Mouse (Mus musculus) CH12.LX (cell line): ENCODE data around the gene M6pr. TPM values are rescaled to one million over a fixed set of nuclear protein-coding genes. Genes with fewer than 3 reads are reported as not detected.
A peak's percentile ranks its signal among the peaks of the same experiment; 100 is the strongest.

Experiments
- DNase-seq: peaks from one replicate; pipeline ENCODE4 v3.0.0-alpha.2; 2013; ENCODE audit errors: extremely low read depth
- H3K27ac ChIP-seq: 2 replicates; pipeline ENCODE4 v1.5.1; 2012; ENCODE audit warnings: low read depth, mild to moderate bottlenecking, control low read depth, moderate library complexity; ENCODE audit not compliant: insufficient read depth
- H3K27me3 ChIP-seq: replicated peaks from 2 replicates; pipeline ENCODE3; 2012; ENCODE audit warnings: inconsistent platforms
- H3K36me3 ChIP-seq, 2 experiments: replicated peaks in 1 of 2; 2 replicates each; pipeline versions ENCODE3 to v1.6.1; 2012; ENCODE audit warnings: inconsistent platforms in 1 of 2, low read length in 1 of 2, mild to moderate bottlenecking in 1 of 2, mixed read lengths in 1 of 2, moderate library complexity in 1 of 2; ENCODE audit not compliant: control insufficient read depth in 1 of 2, insufficient read depth in 1 of 2
- H3K4me1 ChIP-seq, 2 experiments: 2 replicates each; pipeline ENCODE4 v1.6.1; 2012; ENCODE audit warnings: inconsistent platforms in 1 of 2, moderate library complexity in 1 of 2; ENCODE audit not compliant: insufficient read depth in 2 of 2, control insufficient read depth in 1 of 2
- H3K4me2 ChIP-seq: 2 replicates; pipeline ENCODE4 v1.6.1; 2012; ENCODE audit warnings: low read depth, mild to moderate bottlenecking, control low read depth; ENCODE audit not compliant: poor library complexity, insufficient read depth, severe bottlenecking
- H3K4me3 ChIP-seq, 3 experiments: fragments of 150-350 bp in 1 of 3; sonication (generic) in 1 of 3; replicated peaks in 1 of 3; 2 replicates each; pipeline versions ENCODE3 to v1.5.1; 2011 to 2012; ENCODE audit warnings: low read depth in 2 of 3, low read length in 2 of 3, mild to moderate bottlenecking in 2 of 3, moderate library complexity in 2 of 3, control low read depth in 1 of 3, improper control_type of control experiment in 1 of 3, inconsistent platforms in 1 of 3, mixed read lengths in 1 of 3; ENCODE audit not compliant: poor library complexity in 1 of 3
- H3K79me2 ChIP-seq: replicated peaks from 2 replicates; pipeline ENCODE4 v1.6.1; 2012; ENCODE audit warnings: mild to moderate bottlenecking, moderate library complexity; ENCODE audit not compliant: control insufficient read depth, poor library complexity, insufficient read depth, severe bottlenecking; ENCODE audit errors: extremely low read depth
- H3K9ac ChIP-seq: 2 replicates; pipeline ENCODE4 v1.6.1; 2012; ENCODE audit warnings: low read depth, mild to moderate bottlenecking, control low read depth, moderate library complexity; ENCODE audit not compliant: insufficient read depth
- H3K9me3 ChIP-seq: replicated peaks from 2 replicates; pipeline ENCODE3; 2012; ENCODE audit warnings: low read length, inconsistent platforms, mixed read lengths
- BHLHE40 ChIP-seq: IDR thresholded peaks from 2 replicates; pipeline ENCODE4 v1.6.1; 2011; ENCODE audit warnings: mild to moderate bottlenecking, low read depth, low read length, improper control_type of control experiment
- CHD1 ChIP-seq: IDR thresholded peaks from 2 replicates; pipeline ENCODE4 v1.6.1; 2012; ENCODE audit warnings: low read depth, low read length, improper control_type of control experiment, inconsistent platforms
- CHD2 ChIP-seq: IDR thresholded peaks from 2 replicates; pipeline ENCODE4 v1.6.1; 2011; ENCODE audit warnings: low read length, improper control_type of control experiment
- CTCF ChIP-seq, 2 experiments: IDR thresholded peaks in 1 of 2; conservative IDR thresholded peaks in 1 of 2; 2 replicates each; pipeline ENCODE4 v1.5.1; 2011 to 2012; ENCODE audit warnings: low read depth in 2 of 2, low read length in 2 of 2, improper control_type of control experiment in 1 of 2, inconsistent platforms in 1 of 2, mild to moderate bottlenecking in 1 of 2, moderate library complexity in 1 of 2
- E2F4 ChIP-seq: IDR thresholded peaks from 2 replicates; pipeline ENCODE4 v1.6.1; 2011; ENCODE audit warnings: low read depth, low read length, improper control_type of control experiment; ENCODE audit not compliant: insufficient replicate concordance
- ELF1 ChIP-seq: IDR thresholded peaks from 2 replicates; pipeline ENCODE4 v1.6.1; 2014; ENCODE audit warnings: low read depth, mild to moderate bottlenecking, inconsistent platforms, low read length, improper control_type of control experiment
- EP300 ChIP-seq: IDR thresholded peaks from 2 replicates; pipeline ENCODE4 v1.6.1; 2011; ENCODE audit warnings: low read length, improper control_type of control experiment
- ETS1 ChIP-seq: conservative IDR thresholded peaks from 2 replicates; pipeline ENCODE4 v1.6.1; 2012; ENCODE audit warnings: low read depth, mild to moderate bottlenecking, inconsistent platforms, low read length, improper control_type of control experiment, moderate library complexity
- GABPA ChIP-seq: IDR thresholded peaks from 2 replicates; pipeline ENCODE4 v1.6.1; 2012; ENCODE audit warnings: low read depth, low read length, improper control_type of control experiment, inconsistent platforms; ENCODE audit not compliant: insufficient replicate concordance
- HCFC1 ChIP-seq: IDR thresholded peaks from 2 replicates; pipeline ENCODE4 v1.6.1; 2012; ENCODE audit warnings: low read depth, mild to moderate bottlenecking, inconsistent platforms, low read length, improper control_type of control experiment
- IRF4 ChIP-seq: IDR thresholded peaks from 2 replicates; pipeline ENCODE4 v1.6.1; 2014; ENCODE audit warnings: low read depth, mild to moderate bottlenecking, inconsistent platforms, low read length, improper control_type of control experiment
- JUN ChIP-seq: IDR thresholded peaks from 2 replicates; pipeline ENCODE4 v1.6.1; 2011; ENCODE audit warnings: low read depth, mild to moderate bottlenecking, low read length, improper control_type of control experiment, moderate library complexity; ENCODE audit not compliant: insufficient read depth
- KAT2A ChIP-seq: IDR thresholded peaks from 2 replicates; pipeline ENCODE4 v1.6.1; 2012; ENCODE audit warnings: low read length, improper control_type of control experiment, inconsistent platforms; ENCODE audit not compliant: insufficient replicate concordance
- MAFK ChIP-seq: IDR thresholded peaks from 2 replicates; pipeline ENCODE4 v1.6.1; 2011; ENCODE audit warnings: low read length, improper control_type of control experiment; ENCODE audit not compliant: insufficient replicate concordance
- MAX ChIP-seq: IDR thresholded peaks from 2 replicates; pipeline ENCODE4 v1.6.1; 2011; ENCODE audit warnings: low read length, improper control_type of control experiment
- MAZ ChIP-seq: IDR thresholded peaks from 2 replicates; pipeline ENCODE4 v1.6.1; 2012; ENCODE audit warnings: low read depth, mild to moderate bottlenecking, inconsistent platforms, low read length, improper control_type of control experiment, moderate library complexity
- MEF2A ChIP-seq: IDR thresholded peaks from 2 replicates; pipeline ENCODE4 v1.6.1; 2014; ENCODE audit warnings: low read depth, mild to moderate bottlenecking, inconsistent platforms, low read length, improper control_type of control experiment, borderline replicate concordance
- MXI1 ChIP-seq: IDR thresholded peaks from 2 replicates; pipeline ENCODE4 v1.6.1; 2011; ENCODE audit warnings: mild to moderate bottlenecking, low read depth, low read length, improper control_type of control experiment
- MYC ChIP-seq: IDR thresholded peaks from 2 replicates; pipeline ENCODE4 v1.6.1; 2011; ENCODE audit warnings: low read depth, mild to moderate bottlenecking, improper control_type of control experiment, low read length
- NELFE ChIP-seq: IDR thresholded peaks from 2 replicates; pipeline ENCODE4 v1.6.1; 2011; ENCODE audit warnings: low read depth, low read length, improper control_type of control experiment
- NRF1 ChIP-seq: IDR thresholded peaks from 2 replicates; pipeline ENCODE4 v1.6.1; 2014; ENCODE audit warnings: low read depth, mild to moderate bottlenecking, inconsistent platforms, low read length, improper control_type of control experiment, moderate library complexity
- PAX5 ChIP-seq: IDR thresholded peaks from 2 replicates; pipeline ENCODE4 v1.6.1; 2012; ENCODE audit warnings: low read length, inconsistent platforms, mixed read lengths
- POLR2A ChIP-seq: IDR thresholded peaks from 2 replicates; pipeline ENCODE4 v1.6.1; 2011; ENCODE audit warnings: low read depth, mild to moderate bottlenecking, improper control_type of control experiment, low read length
- POLR2AphosphoS2 ChIP-seq: IDR thresholded peaks from 2 replicates; pipeline ENCODE4 v1.6.1; 2011; ENCODE audit warnings: low read depth, low read length, improper control_type of control experiment
- RAD21 ChIP-seq: IDR thresholded peaks from 2 replicates; pipeline ENCODE4 v1.6.1; 2011; ENCODE audit warnings: low read depth, mild to moderate bottlenecking, low read length, improper control_type of control experiment, moderate library complexity
- RCOR1 ChIP-seq: conservative IDR thresholded peaks from 2 replicates; pipeline ENCODE4 v1.6.1; 2012; ENCODE audit warnings: low read depth, mild to moderate bottlenecking, inconsistent platforms, low read length, improper control_type of control experiment
- SIN3A ChIP-seq: IDR thresholded peaks from 2 replicates; pipeline ENCODE4 v1.6.1; 2012; ENCODE audit warnings: low read length, improper control_type of control experiment, inconsistent platforms
- SMC3 ChIP-seq: IDR thresholded peaks from 2 replicates; pipeline ENCODE4 v1.6.1; 2011; ENCODE audit warnings: low read depth, low read length, improper control_type of control experiment
- TBP ChIP-seq: conservative IDR thresholded peaks from 2 replicates; pipeline ENCODE4 v1.6.1; 2011; ENCODE audit warnings: low read depth, low read length, improper control_type of control experiment
- TCF12 ChIP-seq: IDR thresholded peaks from 2 replicates; pipeline ENCODE4 v1.6.1; 2014; ENCODE audit warnings: low read depth, mild to moderate bottlenecking, inconsistent platforms, low read length, improper control_type of control experiment
- UBTF ChIP-seq: IDR thresholded peaks from 2 replicates; pipeline ENCODE4 v1.6.1; 2012; ENCODE audit warnings: low read depth, mild to moderate bottlenecking, inconsistent platforms, low read length, improper control_type of control experiment, moderate library complexity
- USF1 ChIP-seq: IDR thresholded peaks from 2 replicates; pipeline ENCODE4 v1.6.1; 2014; ENCODE audit warnings: low read depth, mild to moderate bottlenecking, inconsistent platforms, low read length, improper control_type of control experiment
- USF2 ChIP-seq: conservative IDR thresholded peaks from 2 replicates; pipeline ENCODE4 v1.6.1; 2011; ENCODE audit warnings: low read depth, low read length, improper control_type of control experiment
- ZC3H11A ChIP-seq: IDR thresholded peaks from 2 replicates; pipeline ENCODE4 v1.6.1; 2012; ENCODE audit warnings: low read depth, mild to moderate bottlenecking, inconsistent platforms, low read length, improper control_type of control experiment
- ZKSCAN1 ChIP-seq: IDR thresholded peaks from 2 replicates; pipeline ENCODE4 v1.6.1; 2012; ENCODE audit warnings: low read depth, inconsistent platforms, low read length, improper control_type of control experiment, borderline replicate concordance
- ZMIZ1 ChIP-seq: IDR thresholded peaks from 2 replicates; pipeline ENCODE4 v1.6.1; 2012; ENCODE audit warnings: low read depth, mild to moderate bottlenecking, inconsistent platforms, low read length, improper control_type of control experiment
- ZNF384 ChIP-seq: IDR thresholded peaks from 2 replicates; pipeline ENCODE4 v1.6.1; 2012; ENCODE audit warnings: low read depth, low read length, improper control_type of control experiment, inconsistent platforms
- dilution Hi-C: fragments of 300-500 bp; cut with MboI; formaldehyde crosslinking; loops from 2 replicates; pipeline ENCODE4 v1.14.3; 2020; ENCODE audit warnings: low sequenced_read_pairs; ENCODE audit not compliant: extremely low pct_unique_long_range_greater_than_20kb, extremely low pct_ligation_motif_present
- in situ Hi-C: fragments of 300-500 bp; cut with MboI; formaldehyde crosslinking; loops from 3 replicates; pipeline ENCODE4 v1.14.3; 2019; ENCODE audit warnings: low sequenced_read_pairs, low pct_ligation_motif_present, low pct_unique_long_range_greater_than_20kb, mixed read lengths
- polyA plus RNA-seq: library from polyadenylated mRNA; unstranded; fragments of >175 nt; gene quantifications from 2 replicates; pipeline ENCODE4 v1.2.1, GENCODE M21; 2012; ENCODE audit warnings: low read depth; ENCODE audit not compliant: insufficient read length
- total RNA-seq, 2 experiments: library from RNA; depleted of rRNA; stranded (reverse); fragments of 300-350 nt in 1 of 2; fragments of >200 nt in 1 of 2; gene quantifications; 2 replicates each; pipeline ENCODE4 v1.2.3; 2012 to 2014

The M6pr gene
- total RNA-seq (2012; rRNA removed), result 148 and 170 TPM in 2 replicates
- 291 and 317 TPM in 2 replicates for total RNA-seq (2014; rRNA removed)
- polyA plus RNA-seq, result 228 and 240 TPM in 2 replicates

DNA sequence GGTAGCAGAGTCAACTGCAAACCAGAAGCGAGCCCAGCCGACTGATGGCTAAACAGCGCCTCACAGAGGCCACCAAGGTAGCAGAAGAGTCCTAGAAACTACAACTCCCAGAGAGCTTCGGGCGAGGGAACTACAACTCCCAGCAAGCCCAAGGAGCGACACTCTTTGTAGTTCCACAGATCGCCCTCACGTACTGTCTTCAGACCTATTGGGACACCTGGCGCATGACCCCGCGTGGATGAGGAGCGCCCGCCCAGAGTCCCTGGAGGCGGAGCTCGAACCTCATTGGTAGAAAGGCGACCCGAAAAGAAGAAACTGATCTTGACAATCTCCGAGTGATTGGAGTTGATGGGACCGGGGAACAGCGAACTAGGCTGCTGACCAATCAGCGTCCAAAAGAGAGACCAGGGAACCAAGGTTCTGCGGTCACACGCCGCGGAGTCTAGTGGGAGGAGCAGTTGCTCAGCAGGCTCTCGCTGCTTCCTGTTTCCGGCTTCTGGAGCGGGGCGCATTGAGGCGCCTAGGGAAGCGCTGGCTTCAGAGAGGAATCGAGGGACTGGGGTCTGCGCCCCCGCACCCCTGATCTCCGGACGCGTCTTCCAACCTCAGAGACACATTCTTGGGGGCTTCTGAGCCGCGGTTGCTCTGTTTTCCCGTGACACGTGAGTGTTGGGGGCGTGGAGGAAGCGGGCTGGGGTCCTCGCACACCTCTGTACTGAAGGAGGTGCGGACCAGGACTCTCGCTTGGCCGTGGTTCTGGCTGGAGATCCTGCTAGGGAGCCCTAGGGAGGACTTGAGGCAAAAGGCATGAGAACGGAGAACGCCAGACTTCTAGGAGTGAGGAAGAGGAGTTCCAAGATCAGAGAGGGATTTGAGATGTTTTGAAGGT lies at the start of gene M6pr:
Gene M6pr (plus strand): TSS at position 216 of the 889 bp plus-strand sequence.
- dilution Hi-C loops, result no loop called here
- Histone ChIP-seq H3K4me3 (peak within 1 kb of the TSS; percentile 92 to 95 (median 94)), H3K27ac (peak within 1 kb of the TSS; percentile 45), H3K9ac (peak within 1 kb of the TSS; percentile 94), H3K4me1 (peaks cover 0 to 46% of the 10 kb centered on the region in 2 experiments; a peak in 3 of 4 replicates), H3K4me2 (peak within 1 kb of the TSS; percentile 99), H3K79me2 (peaks cover 36% of the 10 kb centered on the region), H3K9me3 (no peaks in the 10 kb centered on the region), H3K27me3 (no peaks in the 10 kb centered on the region), H3K36me3 (peaks cover 11 to 28% of the 10 kb centered on the region in 2 experiments)
- in situ Hi-C loops, result loop anchor here (5.0 kb wide), 2 partner anchors 51 to 84 kb away; no protein-coding TSS in a partner anchor
- peak; percentile 98 for DNase-seq
- TF ChIP-seq MAZ (peak; percentile 78), ELF1 (peak; percentile 94), CHD1 (no peak), IRF4 (0 out of 2 replicates have a peak, but pooled peaks have one; percentile 9), KAT2A (peak; percentile 94; the same call in 1 of the 2 replicates), CTCF (conservative IDR thresholded peaks at IDR 0.05 in 1 of 2, IDR thresholded peaks at IDR 0.05 in 1 of 2; ENCODE audit: low read depth in 2 of 2, low read length in 2 of 2) (peak; percentile 58 to 96), ZMIZ1 (peak; percentile 85), TBP (0 out of 2 replicates have a peak, but pooled peaks have one; percentile 22), GABPA (peak; percentile 49; the same call in 1 of the 2 replicates), EP300 (no peak), MXI1 (peak; percentile 95), POLR2AphosphoS2 (peak; percentile 67; the same call in 1 of the 2 replicates), CHD2 (peak; percentile 26; the same call in 1 of the 2 replicates), USF1 (no peak; the same call in 1 of the 2 replicates), ZNF384 (no peak), MAFK (no peak), PAX5 (no peak), NELFE (peak; percentile 91), E2F4 (no peak), ZKSCAN1 (no peak), MYC (no peak; the same call in none of the 2 replicates), BHLHE40 (peak; percentile 75), ZC3H11A (0 out of 2 replicates have a peak, but pooled peaks have one; percentile 14), ETS1 (peak; percentile 40), USF2 (no peak), NRF1 (peak; percentile 73), MEF2A (0 out of 2 replicates have a peak, but pooled peaks have one; percentile 15), POLR2A (peak; percentile 84), JUN (no peak), HCFC1 (peak; percentile 94), RCOR1 (no peak), SMC3 (peak; percentile 82), RAD21 (peak; percentile 95), UBTF (no peak), MAX (peak; percentile 71), TCF12 (peak; percentile 70), SIN3A (0 out of 2 replicates have a peak, but pooled peaks have one; percentile 91)
